Mouse (Mus musculus): ENCODE measurements around the gene Hnf1a. TPM values are rescaled to one million over a fixed set of nuclear protein-coding genes. Genes with fewer than 3 reads are reported as not detected.

The Hnf1a gene
- polyA plus RNA-seq, 1 experiment from 2014 or later = 5.4 TPM

DNA sequence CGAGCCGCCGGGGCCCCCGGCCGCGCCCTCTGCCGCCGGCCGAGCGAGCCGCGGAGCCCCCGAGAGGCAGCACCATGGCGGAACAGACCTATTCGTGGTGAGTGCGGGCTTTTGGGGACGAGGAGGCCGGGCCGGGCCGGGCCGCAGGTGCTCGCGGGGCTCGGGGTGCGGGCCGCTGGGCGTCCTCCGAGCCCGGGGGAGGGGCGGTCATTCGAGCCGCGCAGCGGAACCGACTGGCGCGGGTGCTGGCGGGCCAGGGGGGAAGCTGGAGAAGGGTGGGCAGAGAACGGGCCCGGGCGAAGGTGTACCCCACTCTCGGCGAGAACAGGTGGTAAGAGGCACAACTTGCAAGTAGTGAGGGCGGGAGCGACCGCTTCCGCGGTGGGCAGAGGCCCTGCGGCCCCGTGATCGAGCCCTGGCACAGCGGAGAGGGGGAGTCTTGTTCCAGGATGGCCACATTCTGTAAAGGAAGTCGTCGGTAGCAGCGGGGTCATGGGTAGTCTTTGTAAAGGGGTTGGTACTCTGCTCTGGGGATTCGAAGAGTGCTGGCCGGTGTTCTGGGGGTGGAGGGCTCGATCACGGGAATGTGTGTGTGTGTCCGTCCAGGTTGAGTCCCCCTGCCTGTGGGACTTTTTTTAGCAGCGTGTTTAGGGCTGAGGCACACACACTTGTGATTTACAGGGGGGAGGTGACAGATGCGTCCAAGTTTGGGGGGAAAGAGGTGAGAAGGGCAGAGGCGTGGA is 40.8 kb upstream of the Hnf1a start:
- Histone ChIP-seq H3K4me2 (replicated peaks; ENCODE audit: low read depth) (peak overlapping the region; percentile 76), H3K9ac (ENCODE audit: low read length) (peak overlapping the region; percentile 99), H3K4me1 (replicated peaks; ENCODE audit: control insufficient read depth, insufficient read depth) (peaks cover 7% of the 10 kb centered on the region), H3K27ac (replicated peaks) (peak overlapping the region; percentile 93), H3K4me3 (ENCODE audit: low read depth, low read length) (peak overlapping the region; percentile 98), H3K36me3 (ENCODE audit: control insufficient read depth, insufficient read depth, low read length) (no peaks in the 10 kb centered on the region), H3K9me3 (ENCODE audit: control insufficient read depth, low read length) (no peaks in the 10 kb centered on the region), H3K27me3 (ENCODE audit: control insufficient read depth, insufficient read depth, low read length) (no peaks in the 10 kb centered on the region)
- peak; percentile 38 for ATAC-seq (ENCODE audit: low FRiP score, low TSS enrichment)
- DNase-seq (ENCODE audit: low spot score) = peak; percentile 56
- TF ChIP-seq CTCF (IDR thresholded peaks at IDR 0.05; ENCODE audit: low read depth) (peak; percentile 39), EP300 (optimal IDR thresholded peaks at IDR 0.05) (no peak)
- under 1% methylated on average over 56 of the region's 63 CpGs for WGBS

DNA sequence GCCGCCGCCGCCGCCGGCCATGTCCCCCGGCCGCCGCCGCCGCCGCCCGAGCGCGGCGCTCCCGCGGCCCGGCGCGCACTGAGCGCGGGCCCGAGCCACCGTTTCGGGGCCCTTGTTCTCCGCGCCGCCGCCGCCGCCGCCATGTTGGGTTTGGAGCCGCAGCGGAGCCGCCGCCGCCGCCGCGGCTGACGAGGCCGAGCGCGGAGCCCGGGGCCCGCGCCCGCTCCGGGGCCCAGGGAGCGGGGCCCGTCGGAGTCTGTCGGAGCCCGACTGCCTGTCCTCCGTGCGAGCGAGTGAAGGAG is 40.3 kb upstream of the Hnf1a start:
- no peaks in the 10 kb centered on the region for H3K27me3 ChIP-seq (ENCODE audit: control insufficient read depth, insufficient read depth, low read length)
- H3K4me2 ChIP-seq (replicated peaks; ENCODE audit: low read depth) = peak overlapping the region; percentile 76
- H3K36me3 ChIP-seq (ENCODE audit: control insufficient read depth, insufficient read depth, low read length) = no peaks in the 10 kb centered on the region
- DNase-seq (ENCODE audit: low spot score) (no peak), ATAC-seq (ENCODE audit: low FRiP score, low TSS enrichment) (no peak; the same call in 1 of the 2 replicates)
- under 1% methylated on average over 21 of the region's 57 CpGs for WGBS
- H3K9me3 ChIP-seq (ENCODE audit: control insufficient read depth, low read length) = no peaks in the 10 kb centered on the region
- peak overlapping the region; percentile 99 for H3K9ac ChIP-seq (ENCODE audit: low read length)
- peaks cover 7% of the 10 kb centered on the region for H3K4me1 ChIP-seq (replicated peaks; ENCODE audit: control insufficient read depth, insufficient read depth)
- TF ChIP-seq EP300 (optimal IDR thresholded peaks at IDR 0.05) (no peak), CTCF (IDR thresholded peaks at IDR 0.05; ENCODE audit: low read depth) (no peak)
- peak overlapping the region; percentile 93 for H3K27ac ChIP-seq (replicated peaks)
- peak overlapping the region; percentile 98 for H3K4me3 ChIP-seq (ENCODE audit: low read depth, low read length)

GRCm38 (mm10) chr5:115010577-115011216 is 39.8 kb upstream of the Hnf1a start, which contains the start of gene Sppl3:
TSS of gene Sppl3 (plus strand) at chr5:115011137.
- peak within 1 kb of the TSS; percentile 93 for H3K27ac ChIP-seq (replicated peaks)
- peak; percentile 89 for ATAC-seq (ENCODE audit: low FRiP score, low TSS enrichment)
- H3K4me1 ChIP-seq (replicated peaks; ENCODE audit: control insufficient read depth, insufficient read depth) = peaks cover 5% of the 10 kb centered on the region
- peak; percentile 93 for DNase-seq (ENCODE audit: low spot score)
- WGBS = 1% methylated on average over 46 of the region's 65 CpGs
- no peaks in the 10 kb centered on the region for H3K36me3 ChIP-seq (ENCODE audit: control insufficient read depth, insufficient read depth, low read length)
- peak within 1 kb of the TSS; percentile 99 for H3K9ac ChIP-seq (ENCODE audit: low read length)
- TF ChIP-seq EP300 (optimal IDR thresholded peaks at IDR 0.05) = no peak
- no peak for TF ChIP-seq CTCF (IDR thresholded peaks at IDR 0.05; ENCODE audit: low read depth)
- peak within 1 kb of the TSS; percentile 98 for H3K4me3 ChIP-seq (ENCODE audit: low read depth, low read length)
- H3K27me3 ChIP-seq (ENCODE audit: control insufficient read depth, insufficient read depth, low read length) = no peaks in the 10 kb centered on the region
- peak within 1 kb of the TSS; percentile 89 for H3K4me2 ChIP-seq (replicated peaks; ENCODE audit: low read depth)
- H3K9me3 ChIP-seq (ENCODE audit: control insufficient read depth, low read length) = no peaks in the 10 kb centered on the region

- H3K9ac ChIP-seq (ENCODE audit: low read length) = no peak overlapping the region
- 0 out of 2 replicates have a peak overlapping the region, but pooled peaks have one; percentile 5 for H3K27ac ChIP-seq (replicated peaks)
- DNase-seq (ENCODE audit: low spot score) (no peak), ATAC-seq (ENCODE audit: low FRiP score, low TSS enrichment) (no peak)
- H3K4me2 ChIP-seq (replicated peaks; ENCODE audit: low read depth) = no peak overlapping the region
- 46% methylated on average over 3 of the region's 3 CpGs for WGBS
- TF ChIP-seq CTCF (IDR thresholded peaks at IDR 0.05; ENCODE audit: low read depth) (no peak), EP300 (optimal IDR thresholded peaks at IDR 0.05) (no peak)
- H3K27me3 ChIP-seq (ENCODE audit: control insufficient read depth, insufficient read depth, low read length) = no peaks in the 10 kb centered on the region
- H3K4me3 ChIP-seq (ENCODE audit: low read depth, low read length) = no peak overlapping the region
- no peaks in the 10 kb centered on the region for H3K9me3 ChIP-seq (ENCODE audit: control insufficient read depth, low read length)
- peaks cover 5% of the 10 kb centered on the region for H3K4me1 ChIP-seq (replicated peaks; ENCODE audit: control insufficient read depth, insufficient read depth)
- no peaks in the 10 kb centered on the region for H3K36me3 ChIP-seq (ENCODE audit: control insufficient read depth, insufficient read depth, low read length)
These were observed 39.1 kb upstream of the Hnf1a start for GRCm38 (mm10) chr5:115009961-115010360.

DNA sequence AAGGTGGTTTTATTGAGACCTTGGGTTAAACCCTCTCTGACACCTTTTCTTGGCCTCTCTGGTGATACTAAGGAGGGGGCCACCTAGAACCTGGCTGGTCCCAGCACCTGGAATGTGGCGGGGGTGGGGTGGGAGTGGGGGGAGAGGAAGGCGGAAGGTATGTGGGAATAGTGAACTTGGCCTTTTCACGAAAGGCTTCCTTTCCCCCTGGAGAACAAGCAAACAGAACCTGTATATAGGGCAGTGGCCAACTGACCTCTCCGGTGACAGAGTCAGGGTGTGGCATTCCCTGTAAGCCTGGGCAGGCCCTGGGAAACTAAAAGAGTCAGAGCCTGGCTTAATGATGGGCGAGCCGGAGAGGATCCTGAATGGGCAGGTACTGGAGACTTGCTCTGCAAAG is 38.2 kb upstream of the Hnf1a start:
- Histone ChIP-seq H3K9ac (ENCODE audit: low read length) (no peak overlapping the region), H3K27ac (replicated peaks) (peak overlapping the region; percentile 70; the same call in 1 of the 2 replicates), H3K4me2 (replicated peaks; ENCODE audit: low read depth) (no peak overlapping the region), H3K4me3 (ENCODE audit: low read depth, low read length) (no peak overlapping the region), H3K4me1 (replicated peaks; ENCODE audit: control insufficient read depth, insufficient read depth) (peaks cover 5% of the 10 kb centered on the region), H3K9me3 (ENCODE audit: control insufficient read depth, low read length) (no peaks in the 10 kb centered on the region), H3K27me3 (ENCODE audit: control insufficient read depth, insufficient read depth, low read length) (no peaks in the 10 kb centered on the region), H3K36me3 (ENCODE audit: control insufficient read depth, insufficient read depth, low read length) (no peaks in the 10 kb centered on the region)
- DNase-seq (ENCODE audit: low spot score) = peak; percentile 52
- no peak for ATAC-seq (ENCODE audit: low FRiP score, low TSS enrichment)
- WGBS = 68% methylated on average over 6 of the region's 6 CpGs
- TF ChIP-seq CTCF (IDR thresholded peaks at IDR 0.05; ENCODE audit: low read depth) (no peak), EP300 (optimal IDR thresholded peaks at IDR 0.05) (no peak)

GRCm38 (mm10) chr5:115008307-115008706 is 37.4 kb upstream of the Hnf1a start:
- Histone ChIP-seq H3K27ac (replicated peaks) (peak overlapping the region; percentile 83), H3K9me3 (ENCODE audit: control insufficient read depth, low read length) (no peaks in the 10 kb centered on the region), H3K27me3 (ENCODE audit: control insufficient read depth, insufficient read depth, low read length) (no peaks in the 10 kb centered on the region), H3K4me2 (replicated peaks; ENCODE audit: low read depth) (no peak overlapping the region), H3K9ac (ENCODE audit: low read length) (no peak overlapping the region), H3K4me3 (ENCODE audit: low read depth, low read length) (no peak overlapping the region), H3K36me3 (ENCODE audit: control insufficient read depth, insufficient read depth, low read length) (no peaks in the 10 kb centered on the region), H3K4me1 (replicated peaks; ENCODE audit: control insufficient read depth, insufficient read depth) (peaks cover 5% of the 10 kb centered on the region)
- DNase-seq (ENCODE audit: low spot score) (no peak), ATAC-seq (ENCODE audit: low FRiP score, low TSS enrichment) (no peak)
- 65% methylated on average over 7 of the region's 7 CpGs for WGBS
- TF ChIP-seq EP300 (optimal IDR thresholded peaks at IDR 0.05) (peak; percentile 61), CTCF (IDR thresholded peaks at IDR 0.05; ENCODE audit: low read depth) (no peak)

Data from stomach, postnatal 0 days (tissue).